In genomic region chr4:150226818-150227688, GRCm38 (mm10) we compare ENCODE assay signal across 9 mouse cellular contexts. TPM values are rescaled to one million over a fixed set of nuclear protein-coding genes. Genes with fewer than 3 reads are reported as not detected.
A peak's percentile ranks its signal among the peaks of the same experiment; 100 is the strongest.
DNase-seq lines count a peak whose midpoint lies in the region; ATAC-seq and TF ChIP-seq lines count a peak whose summit lies in the region.
"Had no signal": no experiment of that assay in that cellular context is flagged by ENCODE, and none has a peak within 500 bp of the region (broad histone marks: within the 10 kb centered on the region; RNA-seq: fewer than 3 reads in every experiment).

No protein-coding gene starts in this region.

- H3K9me3 ChIP-seq in lung, embryonic 15.5 days, result no peaks in the 10 kb centered on the region

- no peak for TF ChIP-seq CTCF in lung, adult 2 months (IDR thresholded peaks at IDR 0.05; ENCODE audit: insufficient read depth, low read length)

- H3K9ac ChIP-seq in lung, embryonic 15.5 days, result no peak overlapping the region

- H3K4me1 ChIP-seq in lung, embryonic 15.5 days, result peaks cover 16% of the 10 kb centered on the region
- no peaks in the 10 kb centered on the region for H3K4me1 ChIP-seq in lung, adult 2 months (ENCODE audit: control insufficient read depth, insufficient read depth, low read length)

- WGBS in lung, embryonic 15.5 days, result 55% methylated on average over 7 of the region's 7 CpGs
- 47% methylated on average over 7 of the region's 7 CpGs for WGBS in lung, adult 2 months

- DNase-seq in lung, adult 2 months, result no peak
- DNase-seq in cerebellum, adult 11 months, result peak; percentile 89
- DNase-seq in gastrocnemius, adult 8-10 months (ENCODE audit: low spot score in 2 of 2), result peak; percentile 57 to 76
- DNase-seq in kidney, postnatal 14 days, result peak; percentile 74
- DNase-seq in urinary bladder, postnatal 10 days (ENCODE audit: low spot score), result no peak

- no peak for ATAC-seq in lung, embryonic 15.5 days (ENCODE audit: borderline replicate concordance, extremely low read depth, low FRiP score, low TSS enrichment)
- ATAC-seq in erythroid progenitor cell, adult 5-6 weeks (replicated peaks; ENCODE audit: low FRiP score, poor library complexity, severe bottlenecking), result no peak

- no peak overlapping the region for H3K4me2 ChIP-seq in lung, embryonic 15.5 days
- peak overlapping the region; percentile 55 for H3K4me2 ChIP-seq in myocyte (ENCODE audit: low read depth)

- H3K79me2 ChIP-seq in myocyte (ENCODE audit: control insufficient read depth, insufficient read depth), result no peaks in the 10 kb centered on the region

- H3K27me3 ChIP-seq in lung, embryonic 15.5 days, result no peaks in the 10 kb centered on the region
- H3K27me3 ChIP-seq in myocyte (ENCODE audit: control insufficient read depth, insufficient read depth, insufficient read length), result no peaks in the 10 kb centered on the region

- no peak overlapping the region for H3K4me3 ChIP-seq in lung, embryonic 15.5 days
- H3K4me3 ChIP-seq in lung, adult 2 months (replicated peaks; ENCODE audit: extremely low read depth, low read depth, low read length), result no peak overlapping the region
- no peak overlapping the region for H3K4me3 ChIP-seq in myocyte

- TF ChIP-seq POLR2A in lung, adult 2 months (IDR thresholded peaks at IDR 0.05; ENCODE audit: borderline replicate concordance, extremely low read depth, low read depth, low read length), result no peak
- no peak for TF ChIP-seq POLR2A in myocyte (IDR thresholded peaks at IDR 0.05; ENCODE audit: insufficient read length, low read depth)

- no peaks in the 10 kb centered on the region for H3K36me3 ChIP-seq in lung, embryonic 15.5 days
- H3K36me3 ChIP-seq in myocyte (ENCODE audit: control insufficient read depth, insufficient read depth), result no peaks in the 10 kb centered on the region

- H3K27ac ChIP-seq in lung, embryonic 15.5 days, result peak overlapping the region; percentile 38; the same call in 1 of the 2 replicates

- H3ac ChIP-seq in myocyte (ENCODE audit: control insufficient read depth, insufficient read length), result no peak overlapping the region

TF ChIP-seq in myocyte, 11 proteins besides CTCF, POLR2A, EP300 and RAD21:
- no peak for TF ChIP-seq POLR2AphosphoS2 (IDR thresholded peaks at IDR 0.05; ENCODE audit: insufficient read length, low read depth)
- no peak for TF ChIP-seq CEBPB (IDR thresholded peaks at IDR 0.05; ENCODE audit: insufficient read depth, poor library complexity, severe bottlenecking)
- TF ChIP-seq E2F4 (IDR thresholded peaks at IDR 0.05; ENCODE audit: insufficient read depth), result no peak
- no peak for TF ChIP-seq SRF (IDR thresholded peaks at IDR 0.05; ENCODE audit: control insufficient read depth, insufficient read length, low read depth)
- TF ChIP-seq TCF3 (IDR thresholded peaks at IDR 0.05; ENCODE audit: insufficient read length, low read depth), result no peak

RNA-seq across cellular contexts. Expression of gene Eno1, which starts 9.5 kb away (rescaled TPM):
- polyA plus RNA-seq in lung, embryonic 15.5 days (2015; fragmentation: Nextera tagmentation; extraction: Ambion mirVana), result 1,793 and 1,844 TPM in 2 replicates
- 90.4 and 220 TPM in 2 replicates for polyA plus RNA-seq in lung, adult 2 months (2012; rRNA removed)
- total RNA-seq in gastrocnemius, adult 8-10 months (2022), result 10 to 100 TPM; 55.0 to 77.6 (median 67.7) TPM
- polyA plus RNA-seq in myocyte (2012; fragmentation: generic; extraction: Trizol), result 1,358 TPM
- 79.6 and 121 TPM in 2 replicates for total RNA-seq in erythroid progenitor cell, adult 5-6 weeks (2015; ENCODE audit: low replicate concordance)
- total RNA-seq in erythroid progenitor cell, adult 5-6 weeks (2017; ENCODE audit: low replicate concordance), result 21.2 and 44.2 TPM in 2 replicates

RNA-seq across cellular contexts. Expression of gene Car6, which starts 25.9 kb away (rescaled TPM):
- polyA plus RNA-seq in lung, embryonic 15.5 days (2015; fragmentation: Nextera tagmentation; extraction: Ambion mirVana), result not detected in 2 replicates
- 0.11 TPM in 1 of 2 replicates, not detected in the other for polyA plus RNA-seq in lung, adult 2 months (2012; rRNA removed)
- total RNA-seq in gastrocnemius, adult 8-10 months (2022), result not detected
- polyA plus RNA-seq in myocyte (2012; fragmentation: generic; extraction: Trizol), result 52.7 TPM
- not detected in 2 replicates for total RNA-seq in erythroid progenitor cell, adult 5-6 weeks (2015; ENCODE audit: low replicate concordance)
- total RNA-seq in erythroid progenitor cell, adult 5-6 weeks (2017; ENCODE audit: low replicate concordance), result not detected in 2 replicates
- polyA plus RNA-seq: intestine, embryonic 14.5 days had no signal

RNA-seq across cellular contexts. Expression of gene Rere, which starts 54.4 kb away (rescaled TPM):
- 25.8 and 31.9 TPM in 2 replicates for polyA plus RNA-seq in lung, embryonic 15.5 days (2015; fragmentation: Nextera tagmentation; extraction: Ambion mirVana)
- 36.0 and 42.0 TPM in 2 replicates for polyA plus RNA-seq in lung, adult 2 months (2012; rRNA removed)
- total RNA-seq in gastrocnemius, adult 8-10 months (2022), result 10 to 100 TPM; 53.7 to 93.1 (median 66.0) TPM
- 34.0 TPM for polyA plus RNA-seq in myocyte (2012; fragmentation: generic; extraction: Trizol)
- total RNA-seq in erythroid progenitor cell, adult 5-6 weeks (2015; ENCODE audit: low replicate concordance), result 24.9 and 31.0 TPM in 2 replicates
- total RNA-seq in erythroid progenitor cell, adult 5-6 weeks (2017; ENCODE audit: low replicate concordance), result 5.5 and 9.8 TPM in 2 replicates

Comparison
In these comparisons a context has a peak if more than half of its experiments do, and no peak if none do; other contexts are left out.
1. DNase-seq: peak in cerebellum, adult 11 months (single experiment), gastrocnemius, adult 8-10 months (2 of 2) and kidney, postnatal 14 days (single experiment); none in lung, adult 2 months (single experiment) and urinary bladder, postnatal 10 days (single experiment).
2. RNA of gene Car6, which starts 25.9 kb away (polyA plus RNA-seq): 52.7 TPM in myocyte (single experiment); 0.11 TPM in lung, adult 2 months and not detected in lung, embryonic 15.5 days; every median in the first group is over 10 times any median in the second.